Mouse (Mus musculus): ENCODE results near the gene Csmd2.

DNA sequence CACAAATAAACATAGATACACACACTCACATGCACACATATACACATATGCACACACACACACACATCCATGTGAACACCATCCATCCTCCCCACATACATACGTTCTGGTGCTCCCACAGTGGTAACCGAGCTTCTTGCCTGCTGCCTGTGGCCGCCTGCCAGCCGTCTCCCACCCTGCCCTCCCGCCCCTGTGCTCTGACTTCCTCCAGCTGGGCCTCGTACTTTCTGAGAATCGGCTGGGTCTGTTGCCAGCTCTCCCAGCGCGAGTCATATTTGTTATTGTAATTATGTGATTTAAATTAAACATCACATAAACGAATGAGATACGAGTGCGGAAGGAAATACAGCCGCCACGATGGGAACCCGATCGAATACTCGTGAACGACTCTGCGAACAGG lies 283.3 kb downstream of the Csmd2 start:
- TF ChIP-seq CTCF (IDR thresholded peaks at IDR 0.05; ENCODE audit: extremely low read depth, insufficient read depth, insufficient read length, insufficient replicate concordance) (no peak), POLR2A (IDR thresholded peaks at IDR 0.05; ENCODE audit: low read depth, low read length) (no peak)

Data from spleen, adult 2 months (tissue).